Mouse (Mus musculus): ENCODE data around the gene Rgs7. TPM values are rescaled to one million over a fixed set of nuclear protein-coding genes. Genes with fewer than 3 reads are reported as not detected.

Gene Rgs7
- total RNA-seq, 2 experiments from 2014 or later, result 81.1 to 81.6 TPM

DNA sequence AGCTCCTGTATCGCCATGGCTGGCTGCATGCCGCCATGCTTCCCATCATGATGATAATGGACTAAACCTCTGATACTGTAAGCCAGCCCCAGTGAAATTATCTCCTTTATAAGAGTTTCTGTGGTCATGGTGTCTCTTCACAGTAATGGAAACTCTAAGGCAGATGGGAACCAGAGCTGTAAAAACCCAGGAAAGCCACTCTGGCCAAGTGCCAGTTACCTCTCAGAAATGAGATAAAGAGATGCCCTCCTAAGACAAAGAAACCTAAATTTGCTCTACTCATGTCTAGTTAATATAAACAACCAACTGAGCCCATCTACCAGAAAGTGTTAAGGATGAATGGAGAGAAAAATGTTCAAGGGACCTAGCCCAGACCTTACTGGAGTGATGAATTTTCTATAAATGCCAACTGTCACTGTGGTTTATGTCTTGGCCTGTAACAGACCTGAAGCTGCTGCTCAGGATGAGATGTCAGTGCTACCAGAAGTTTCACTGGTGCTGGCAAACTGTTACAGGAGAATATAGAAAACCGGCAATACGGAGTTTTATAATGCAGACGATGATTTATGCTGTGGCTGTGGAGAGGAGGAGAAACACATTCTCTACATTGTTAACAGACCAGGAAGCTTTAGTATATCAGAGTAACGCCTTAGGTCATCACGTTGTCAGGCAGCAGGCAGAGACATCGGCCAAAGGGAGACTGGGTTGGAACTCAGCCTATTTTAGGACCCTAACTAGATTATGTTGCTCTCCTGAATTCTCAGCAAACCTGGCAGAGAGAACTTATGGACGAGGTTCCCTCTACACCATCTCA lies 159.1 kb downstream of the Rgs7 start:
- TF ChIP-seq CTCF (conservative IDR thresholded peaks at IDR 0.05), result no peak
- no peak for DNase-seq (ENCODE audit: low spot score in 2 of 2)
- Histone ChIP-seq H3K4me3 (no peak overlapping the region), H3K27ac (no peak overlapping the region)

DNA sequence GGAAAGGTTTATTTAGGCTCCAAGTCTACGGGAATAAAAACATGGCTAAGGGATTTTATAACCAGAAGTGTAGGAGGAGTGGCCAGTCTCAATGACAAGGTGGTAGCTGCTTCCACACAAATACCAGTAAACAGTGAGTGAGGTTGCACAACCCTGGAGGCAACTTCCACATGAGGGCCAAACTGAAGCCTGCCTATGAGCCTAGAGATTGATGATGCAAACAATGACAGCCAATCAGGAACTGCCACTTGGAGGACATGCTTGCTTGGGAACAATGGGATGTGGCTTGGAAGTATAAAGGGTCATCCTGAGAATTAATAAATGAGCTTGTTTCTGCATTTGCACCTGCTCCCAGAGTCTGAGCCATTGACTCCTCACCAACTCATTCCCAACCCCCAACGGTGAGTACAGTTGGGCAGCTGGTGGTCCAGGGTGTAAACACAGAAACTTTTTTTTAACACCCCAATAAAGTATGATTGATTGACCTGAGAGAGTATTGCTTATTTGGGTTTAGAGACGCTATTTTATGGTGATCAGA lies 162.3 kb downstream of the Rgs7 start:
- H3K4me3 ChIP-seq, result no peak overlapping the region
- no peak overlapping the region for H3K27ac ChIP-seq
- no peak for TF ChIP-seq CTCF (conservative IDR thresholded peaks at IDR 0.05)
- DNase-seq (ENCODE audit: low spot score in 2 of 2), result no peak

GRCm38 (mm10) chr1:175322781-175323180 lies 169.5 kb downstream of the Rgs7 start:
- no peak for TF ChIP-seq CTCF (conservative IDR thresholded peaks at IDR 0.05)
- no peak overlapping the region for H3K27ac ChIP-seq
- H3K4me3 ChIP-seq, result no peak overlapping the region
- no peak for DNase-seq (ENCODE audit: low spot score in 2 of 2)

DNA sequence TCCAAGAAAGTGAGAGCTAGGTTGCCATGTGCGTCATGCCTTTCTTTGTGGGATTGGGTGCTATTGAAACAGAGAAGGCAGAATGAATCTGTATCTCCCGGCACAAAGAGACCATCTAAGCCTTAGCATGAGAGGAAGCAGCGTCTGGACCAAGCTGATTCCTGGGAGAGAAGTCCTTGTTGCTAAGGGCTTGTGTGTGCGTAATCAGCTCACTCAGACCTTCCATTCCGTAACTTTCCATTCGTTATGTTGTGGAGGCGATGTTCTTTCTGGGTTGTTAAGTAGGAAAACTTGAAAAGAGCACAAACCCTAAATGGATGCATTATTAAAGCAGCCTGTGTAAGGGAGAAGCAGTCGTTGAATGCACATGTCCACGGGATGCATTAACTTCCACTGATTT lies 173.1 kb downstream of the Rgs7 start:
- H3K27ac ChIP-seq, result no peak overlapping the region
- no peak overlapping the region for H3K4me3 ChIP-seq
- DNase-seq (ENCODE audit: low spot score in 2 of 2), result peak in 1 of 2 experiments; percentile 19
- TF ChIP-seq CTCF (conservative IDR thresholded peaks at IDR 0.05), result no peak

DNA sequence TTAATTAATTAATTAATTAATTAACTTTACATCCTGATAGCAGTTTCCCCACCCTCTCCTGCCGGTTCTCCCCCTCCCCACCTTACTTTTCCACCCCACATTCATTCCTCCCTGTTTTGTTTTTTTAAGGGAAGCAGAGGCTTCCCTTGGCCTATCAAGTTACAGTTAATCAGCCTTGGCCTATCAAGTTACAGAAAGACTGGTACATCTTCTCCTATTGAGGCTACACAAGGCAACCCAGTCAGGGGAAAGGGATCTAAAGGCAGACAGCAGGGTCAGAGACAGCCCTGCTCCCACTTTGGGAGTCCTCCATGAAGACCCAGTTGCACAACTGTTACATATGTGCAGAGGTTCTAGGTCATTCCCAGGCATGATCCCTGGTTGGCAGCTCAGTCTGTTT lies 175.0 kb downstream of the Rgs7 start:
- H3K27ac ChIP-seq, result no peak overlapping the region
- DNase-seq (ENCODE audit: low spot score in 2 of 2), result no peak
- no peak for TF ChIP-seq CTCF (conservative IDR thresholded peaks at IDR 0.05)
- no peak overlapping the region for H3K4me3 ChIP-seq

DNA sequence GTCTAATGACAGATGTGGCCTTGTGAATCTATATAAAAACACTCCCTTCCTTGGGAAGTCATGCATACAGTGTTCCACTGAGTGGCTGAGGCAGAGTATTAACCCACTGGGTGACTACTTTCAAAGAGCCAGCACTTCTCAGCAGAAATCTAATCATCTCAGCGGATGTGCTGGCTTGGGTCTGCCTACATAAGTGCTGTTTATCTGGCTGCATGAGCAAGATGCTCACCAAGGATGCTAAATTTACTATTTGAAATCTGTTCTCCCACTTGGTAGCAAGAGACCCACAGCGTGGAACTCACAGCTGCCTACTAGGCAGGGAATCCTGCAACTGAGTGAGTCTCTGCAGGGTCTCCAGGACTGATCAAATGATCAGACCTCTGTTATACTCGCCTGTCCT lies 184.7 kb downstream of the Rgs7 start:
- peak in 1 of 2 experiments; percentile 46 for DNase-seq (ENCODE audit: low spot score in 2 of 2)
- H3K27ac ChIP-seq, result peak overlapping the region; percentile 32; the same call in 1 of the 2 replicates
- TF ChIP-seq CTCF (conservative IDR thresholded peaks at IDR 0.05), result no peak
- no peak overlapping the region for H3K4me3 ChIP-seq

DNA sequence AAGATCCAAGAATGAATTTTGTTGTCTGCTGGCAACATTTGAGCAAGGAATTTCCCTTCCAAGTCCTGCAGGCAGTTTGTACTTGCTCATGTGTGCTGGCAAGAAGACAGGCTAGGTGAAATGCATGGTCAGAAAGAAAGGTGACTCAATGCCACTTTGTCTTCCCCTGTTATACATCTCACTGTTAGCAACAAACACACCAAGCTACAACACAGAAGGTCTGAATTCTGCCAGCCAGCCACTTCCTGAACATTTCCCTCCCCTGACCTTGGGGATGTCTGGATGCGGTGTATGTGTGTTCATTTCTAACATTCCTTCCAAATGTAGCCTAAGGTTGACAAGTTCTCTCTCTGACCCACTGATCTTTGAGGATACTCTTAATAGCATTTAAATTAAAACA lies 191.4 kb downstream of the Rgs7 start:
- TF ChIP-seq CTCF (conservative IDR thresholded peaks at IDR 0.05), result no peak
- no peak for DNase-seq (ENCODE audit: low spot score in 2 of 2)
- H3K4me3 ChIP-seq, result no peak overlapping the region
- peak overlapping the region; percentile 43; the same call in 1 of the 2 replicates for H3K27ac ChIP-seq

GRCm38 (mm10) chr1:175300404-175300803 lies 191.9 kb downstream of the Rgs7 start:
- no peak for TF ChIP-seq CTCF (conservative IDR thresholded peaks at IDR 0.05)
- Histone ChIP-seq H3K4me3 (no peak overlapping the region), H3K27ac (peak overlapping the region; percentile 43; the same call in 1 of the 2 replicates)
- no peak for DNase-seq (ENCODE audit: low spot score in 2 of 2)

DNA sequence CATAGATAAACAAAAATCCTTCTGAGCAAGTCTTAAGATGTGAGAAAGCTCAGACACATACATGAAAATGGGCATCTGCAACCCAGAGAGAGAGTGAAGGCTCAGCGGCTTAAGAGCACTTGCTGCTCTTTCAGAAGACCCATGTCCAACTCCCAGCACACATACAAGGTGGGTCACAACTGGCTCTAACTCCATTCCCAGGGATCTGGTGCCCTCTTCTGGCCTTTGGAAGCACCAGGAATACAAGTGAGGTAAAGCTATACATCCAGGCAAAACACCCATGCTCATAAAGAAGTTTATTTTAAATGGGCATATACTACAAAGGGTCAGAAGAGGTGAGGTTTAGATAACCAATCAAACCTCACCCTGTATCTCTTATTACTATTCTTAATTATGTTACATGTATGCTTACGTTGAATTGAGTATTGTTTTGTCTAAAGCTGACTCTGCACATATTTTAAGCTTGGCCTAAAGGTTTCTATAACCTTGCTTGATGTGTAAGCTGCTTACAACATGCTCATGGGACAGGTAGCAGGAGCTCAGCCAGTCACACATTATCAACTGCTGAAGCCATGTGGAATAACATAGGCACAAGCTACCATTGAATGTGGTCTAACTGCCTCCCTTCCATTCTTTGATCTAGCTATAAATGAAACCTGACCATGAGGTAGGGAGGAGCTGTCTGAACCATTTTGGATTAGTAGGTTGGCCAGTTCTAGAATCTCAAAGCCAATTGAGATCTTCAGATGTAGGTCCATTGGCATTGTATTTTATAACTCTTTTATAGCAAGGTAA lies 192.5 kb downstream of the Rgs7 start:
- Histone ChIP-seq H3K4me3 (no peak overlapping the region), H3K27ac (no peak overlapping the region; the same call in 1 of the 2 replicates)
- peak; percentile 52 for TF ChIP-seq CTCF (conservative IDR thresholded peaks at IDR 0.05)
- DNase-seq (ENCODE audit: low spot score in 2 of 2), result no peak

DNA sequence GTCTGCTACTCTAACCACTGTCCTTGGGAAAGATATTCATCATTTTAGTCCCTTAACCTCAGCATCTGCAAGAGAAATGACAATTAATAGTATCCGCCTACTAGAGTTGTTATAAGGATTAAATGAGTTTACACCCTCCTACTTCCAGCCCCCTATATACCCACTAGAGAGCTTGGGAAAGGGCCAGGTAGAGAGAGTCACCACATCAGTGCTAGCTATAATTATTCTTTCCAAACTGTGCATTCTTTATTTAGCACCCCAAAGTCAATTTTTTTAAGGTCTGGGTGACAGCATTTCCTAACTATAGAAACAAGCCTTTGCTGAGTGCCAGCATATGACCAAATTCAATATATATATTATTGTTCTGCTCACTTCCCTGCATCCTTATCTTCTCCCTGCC lies 195.4 kb downstream of the Rgs7 start:
- no peak for TF ChIP-seq CTCF (conservative IDR thresholded peaks at IDR 0.05)
- Histone ChIP-seq H3K4me3 (no peak overlapping the region), H3K27ac (no peak overlapping the region)
- no peak for DNase-seq (ENCODE audit: low spot score in 2 of 2)

DNA sequence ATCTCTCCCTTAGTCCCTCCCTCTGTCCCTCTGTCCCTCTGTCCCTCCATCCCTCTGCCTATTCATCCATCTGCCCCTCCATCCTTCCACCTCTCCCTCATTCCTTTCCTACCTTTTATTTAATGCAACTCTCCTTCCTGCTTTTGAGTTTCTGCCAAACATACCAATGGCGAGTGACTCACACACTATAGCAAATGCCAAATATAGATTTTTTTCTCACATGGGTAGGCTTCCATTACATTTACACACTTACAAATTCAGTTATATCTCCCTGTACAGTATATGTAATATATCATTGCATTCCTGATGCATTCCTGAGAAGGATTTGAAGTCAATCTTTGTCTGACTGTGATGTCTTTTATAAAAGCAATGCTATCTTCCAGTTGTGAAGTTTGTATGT lies 202.2 kb downstream of the Rgs7 start:
- no peak overlapping the region for H3K27ac ChIP-seq
- H3K4me3 ChIP-seq, result no peak overlapping the region
- TF ChIP-seq CTCF (conservative IDR thresholded peaks at IDR 0.05), result no peak
- no peak for DNase-seq (ENCODE audit: low spot score in 2 of 2)

DNA sequence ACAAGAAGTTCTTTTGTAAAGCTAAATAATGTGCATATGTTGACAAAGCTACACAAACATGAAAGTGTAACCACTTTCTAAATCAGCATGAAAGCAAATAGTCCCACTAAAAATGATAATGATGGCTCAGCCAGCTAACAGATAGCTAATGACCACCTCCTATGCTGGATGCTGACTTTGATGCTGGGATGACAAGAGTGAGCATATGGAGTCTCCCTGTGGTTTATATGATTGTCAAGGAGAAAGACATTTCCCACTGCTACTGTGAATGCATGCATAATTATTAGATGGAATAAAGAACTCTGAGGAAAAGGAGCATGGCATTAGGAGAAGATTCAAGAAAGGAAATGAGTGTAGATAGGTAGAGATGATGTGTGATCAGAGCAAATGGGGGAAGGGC lies 230.0 kb downstream of the Rgs7 start:
- H3K4me3 ChIP-seq, result no peak overlapping the region
- DNase-seq (ENCODE audit: low spot score in 2 of 2), result no peak
- no peak for TF ChIP-seq CTCF (conservative IDR thresholded peaks at IDR 0.05)

GRCm38 (mm10) chr1:175259374-175259773 lies 232.9 kb downstream of the Rgs7 start:
- DNase-seq (ENCODE audit: low spot score in 2 of 2), result no peak
- H3K27ac ChIP-seq, result no peak overlapping the region
- no peak for TF ChIP-seq CTCF (conservative IDR thresholded peaks at IDR 0.05)
- H3K4me3 ChIP-seq, result no peak overlapping the region

More for the DNA sequence above, 230.0 kb downstream of the Rgs7 start:
- H3K27ac ChIP-seq, result no peak overlapping the region

Measured in layer of hippocampus, adult 2 months (tissue).